Mouse (Mus musculus): Measurements from ENCODE around the gene Rps6ka4. TPM values are rescaled to one million over a fixed set of nuclear protein-coding genes. Genes with fewer than 3 reads are reported as not detected.

The Rps6ka4 gene
- polyA plus RNA-seq, 1 experiment from 2014 or later, result 22.3 TPM

DNA sequence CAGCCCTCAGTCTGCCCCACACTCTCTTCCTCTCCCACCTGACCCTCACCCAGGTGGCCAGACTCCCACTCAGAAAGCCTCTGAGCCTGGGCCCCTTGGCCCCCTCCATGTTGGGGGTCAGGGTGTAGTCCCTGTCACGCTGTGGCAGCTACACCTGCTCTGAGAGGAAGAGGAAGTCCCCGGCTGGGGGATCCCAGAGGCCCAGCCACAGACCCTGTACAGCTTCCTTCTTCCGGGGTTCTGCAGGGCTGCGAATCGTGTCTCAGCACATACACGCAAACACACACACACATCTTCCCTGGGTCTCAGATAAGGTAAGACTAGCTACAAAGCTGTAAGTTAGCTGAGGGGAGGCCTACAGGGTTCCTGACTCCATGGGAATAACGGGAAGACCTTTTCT is 17.6 kb upstream of the Rps6ka4 start, which contains the start of gene Ccdc88b:
Gene Ccdc88b (minus strand): TSS at position 181 of the 400 bp plus-strand sequence.
- Histone ChIP-seq H3K9ac (no peak within 1 kb of the TSS), H3K36me3 (no peaks in the 10 kb centered on the region), H3K4me3 (replicated peaks) (no peak within 1 kb of the TSS), H3K4me2 (no peak within 1 kb of the TSS), H3K27ac (no peak within 1 kb of the TSS), H3K4me1 (peaks cover 34% of the 10 kb centered on the region), H3K9me3 (replicated peaks) (no peaks in the 10 kb centered on the region), H3K27me3 (peaks cover 26% of the 10 kb centered on the region)
- ATAC-seq (replicated peaks; ENCODE audit: low FRiP score), result no peak
- 70% methylated on average over 7 of the region's 7 CpGs for WGBS

DNA sequence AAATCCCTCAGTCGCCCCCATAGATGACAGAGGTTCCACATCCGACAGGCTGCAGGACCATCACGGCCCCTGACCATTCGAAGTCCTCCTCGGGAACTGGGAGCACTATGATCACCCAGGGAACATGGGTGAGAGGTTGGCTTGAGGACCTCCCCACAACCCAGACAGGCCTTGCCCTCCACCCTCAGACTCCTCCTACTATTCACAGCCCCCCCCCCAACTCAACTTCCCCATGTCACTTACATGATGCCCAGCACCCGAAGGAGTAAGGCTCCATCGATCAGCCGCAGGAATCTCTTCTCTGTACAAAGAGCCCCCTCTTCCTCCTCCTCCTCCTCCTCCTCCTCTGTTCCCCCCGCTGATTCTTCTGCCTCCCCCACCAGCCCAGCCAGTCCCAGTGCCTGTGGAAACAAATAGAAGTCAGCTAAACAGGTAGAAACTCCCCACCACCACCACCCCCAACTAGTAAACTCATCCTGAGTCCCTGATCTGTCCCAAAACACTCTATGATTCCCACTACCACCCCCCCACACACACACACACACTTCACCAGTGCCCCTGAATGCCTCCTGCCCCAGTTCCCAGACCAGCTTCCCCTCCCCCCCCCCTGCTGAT is 17.1 kb upstream of the Rps6ka4 start:
- H3K4me1 ChIP-seq, result peaks cover 34% of the 10 kb centered on the region
- no peak overlapping the region for H3K4me2 ChIP-seq
- H3K36me3 ChIP-seq, result no peaks in the 10 kb centered on the region
- no peak overlapping the region for H3K9ac ChIP-seq
- H3K4me3 ChIP-seq (replicated peaks), result no peak overlapping the region
- no peak for ATAC-seq (replicated peaks; ENCODE audit: low FRiP score)
- H3K9me3 ChIP-seq (replicated peaks), result no peaks in the 10 kb centered on the region
- H3K27me3 ChIP-seq, result peaks cover 31% of the 10 kb centered on the region
- no peak overlapping the region for H3K27ac ChIP-seq
- whole genome bisulfite sequencing, result 71% methylated on average over 9 of the region's 9 CpGs

DNA sequence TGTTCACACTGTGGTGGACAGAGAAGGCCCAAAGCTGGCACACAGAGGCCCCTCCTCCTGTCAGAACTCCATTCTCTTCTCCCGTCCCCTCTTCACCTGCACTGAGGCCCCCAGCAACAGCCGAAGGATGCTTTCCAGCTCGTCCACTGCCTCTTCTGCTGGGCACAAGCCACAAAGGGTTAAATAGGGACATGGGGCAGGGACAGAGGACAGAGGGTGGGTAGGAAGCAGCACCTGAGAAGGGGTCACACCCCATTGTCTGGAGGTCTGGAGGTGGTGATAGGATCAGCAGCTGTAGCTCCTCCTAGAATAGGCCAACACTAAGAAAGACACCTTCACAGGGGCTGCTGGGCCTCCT is 16.5 kb upstream of the Rps6ka4 start:
- no peak overlapping the region for H3K27ac ChIP-seq
- 59% methylated on average over 3 of the region's 3 CpGs for WGBS
- no peak overlapping the region for H3K9ac ChIP-seq
- no peak overlapping the region for H3K4me3 ChIP-seq (replicated peaks)
- peaks cover 31% of the 10 kb centered on the region for H3K27me3 ChIP-seq
- no peaks in the 10 kb centered on the region for H3K9me3 ChIP-seq (replicated peaks)
- no peak for ATAC-seq (replicated peaks; ENCODE audit: low FRiP score)
- no peaks in the 10 kb centered on the region for H3K36me3 ChIP-seq
- peaks cover 34% of the 10 kb centered on the region for H3K4me1 ChIP-seq
- no peak overlapping the region for H3K4me2 ChIP-seq

DNA sequence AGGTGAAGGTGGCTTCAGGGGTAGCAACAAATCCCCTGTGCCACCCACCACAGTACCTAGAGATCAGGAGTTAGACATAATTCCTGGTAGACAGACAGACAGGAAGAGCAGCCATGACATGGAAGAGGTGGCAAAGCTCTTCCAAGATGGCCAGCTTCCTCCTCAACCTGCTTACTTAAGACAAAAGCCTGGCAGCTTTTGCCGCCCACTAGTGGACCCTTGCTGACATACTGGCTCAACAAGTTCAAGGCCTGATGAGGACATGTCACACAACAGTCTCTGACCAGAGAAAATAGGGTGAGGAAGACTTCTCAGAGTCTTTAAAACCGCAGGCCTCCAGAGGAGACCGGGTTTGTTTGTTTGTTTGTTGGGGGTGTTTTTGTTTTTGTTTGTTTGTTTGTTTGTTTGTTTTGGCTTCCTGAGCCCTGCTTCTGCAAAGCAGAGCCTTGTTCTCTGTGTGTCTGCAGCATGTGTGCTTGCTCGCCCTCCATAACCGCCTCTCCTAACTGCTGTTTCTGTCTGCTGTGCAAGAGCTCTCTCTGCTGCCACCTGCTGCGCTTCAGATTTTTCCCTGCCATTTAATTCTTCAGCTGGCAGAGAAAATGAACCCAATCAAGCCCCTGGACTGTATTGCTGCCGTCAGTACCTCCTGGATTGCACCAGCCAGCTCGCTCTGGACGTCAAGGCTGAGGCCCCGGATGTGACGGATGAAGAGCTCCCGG is 16.0 kb upstream of the Rps6ka4 start:
- Histone ChIP-seq H3K36me3 (no peaks in the 10 kb centered on the region), H3K4me2 (no peak overlapping the region), H3K4me3 (replicated peaks) (no peak overlapping the region), H3K27me3 (peaks cover 33% of the 10 kb centered on the region), H3K27ac (no peak overlapping the region), H3K9ac (no peak overlapping the region), H3K9me3 (replicated peaks) (no peaks in the 10 kb centered on the region), H3K4me1 (peaks cover 34% of the 10 kb centered on the region)
- WGBS, result 48% methylated on average over 12 of the region's 12 CpGs
- ATAC-seq (replicated peaks; ENCODE audit: low FRiP score), result no peak

DNA sequence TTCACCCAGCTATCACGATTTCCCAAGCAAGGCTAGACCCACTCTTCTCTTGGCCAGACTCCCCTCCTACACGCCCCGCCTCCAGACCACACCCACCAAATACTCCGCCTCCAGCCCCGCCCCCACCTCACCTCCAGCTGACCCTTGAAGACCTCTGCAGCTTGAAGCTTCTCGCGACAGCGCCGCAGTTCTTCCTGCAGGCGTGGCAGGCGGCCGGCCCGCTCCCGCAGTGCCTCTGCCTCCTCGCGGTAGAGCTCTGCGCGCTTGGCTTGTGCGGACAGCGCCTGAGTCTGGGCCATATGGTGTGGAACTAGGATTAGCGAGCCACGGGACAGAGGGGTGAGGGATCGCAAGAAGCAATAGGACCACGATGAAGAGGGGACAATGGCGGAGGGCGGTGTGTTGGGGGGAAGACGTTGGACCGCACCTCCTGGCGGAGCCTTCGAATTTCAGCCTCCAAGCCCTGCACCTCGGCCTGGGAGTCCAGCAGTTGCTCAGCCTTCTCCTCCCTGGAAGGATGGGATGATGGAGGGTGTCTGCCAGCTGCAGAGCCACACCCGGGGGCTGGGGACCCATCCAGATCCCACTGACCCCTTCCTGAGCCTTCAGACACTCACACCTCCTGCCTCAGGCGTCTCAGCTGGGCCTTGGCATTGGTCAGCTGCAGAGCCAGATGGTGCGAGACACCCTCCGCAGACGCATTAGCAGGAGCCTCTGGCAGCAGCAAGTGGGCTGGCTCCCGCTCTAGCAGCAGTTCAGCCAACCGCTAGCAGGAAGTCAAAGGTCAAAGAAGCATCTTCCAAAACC is 15.0 kb upstream of the Rps6ka4 start:
- no peak overlapping the region for H3K9ac ChIP-seq
- ATAC-seq (replicated peaks; ENCODE audit: low FRiP score), result peak; percentile 61; the same call in 1 of the 2 replicates
- H3K4me1 ChIP-seq, result peaks cover 34% of the 10 kb centered on the region
- H3K36me3 ChIP-seq, result no peaks in the 10 kb centered on the region
- peak overlapping the region; percentile 31 for H3K4me3 ChIP-seq (replicated peaks)
- 0 out of 2 replicates have a peak overlapping the region, but pooled peaks have one; percentile 6 for H3K27ac ChIP-seq
- WGBS, result 7% methylated on average over 38 of the region's 38 CpGs
- no peaks in the 10 kb centered on the region for H3K9me3 ChIP-seq (replicated peaks)
- peaks cover 38% of the 10 kb centered on the region for H3K27me3 ChIP-seq
- H3K4me2 ChIP-seq, result peak overlapping the region; percentile 59

DNA sequence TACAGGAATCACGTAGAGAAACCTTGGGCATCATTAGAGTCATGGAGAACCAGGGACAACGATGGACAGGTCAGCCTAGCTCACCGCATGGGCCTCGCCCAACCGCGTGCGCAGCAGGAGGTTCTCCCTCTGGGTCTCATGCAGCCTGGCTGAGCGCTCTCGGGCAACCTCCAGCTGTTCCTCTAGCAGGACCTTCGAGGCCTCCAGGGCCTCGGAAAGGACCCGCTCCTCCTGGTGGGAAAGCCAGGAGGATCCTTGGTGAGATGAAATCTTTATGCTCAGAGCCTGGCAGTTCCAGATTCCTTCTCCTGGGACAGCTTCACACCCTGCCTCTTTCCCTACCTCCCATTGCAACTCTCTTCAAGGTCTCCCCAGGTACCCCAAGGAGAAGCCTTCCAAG is 14.2 kb upstream of the Rps6ka4 start:
- Histone ChIP-seq H3K9ac (no peak overlapping the region), H3K4me1 (peaks cover 34% of the 10 kb centered on the region), H3K27me3 (peaks cover 46% of the 10 kb centered on the region), H3K4me3 (replicated peaks) (no peak overlapping the region), H3K9me3 (replicated peaks) (no peaks in the 10 kb centered on the region), H3K27ac (no peak overlapping the region), H3K36me3 (no peaks in the 10 kb centered on the region), H3K4me2 (peak overlapping the region; percentile 59)
- ATAC-seq (replicated peaks; ENCODE audit: low FRiP score), result no peak
- 89% methylated on average over 12 of the region's 12 CpGs for WGBS

DNA sequence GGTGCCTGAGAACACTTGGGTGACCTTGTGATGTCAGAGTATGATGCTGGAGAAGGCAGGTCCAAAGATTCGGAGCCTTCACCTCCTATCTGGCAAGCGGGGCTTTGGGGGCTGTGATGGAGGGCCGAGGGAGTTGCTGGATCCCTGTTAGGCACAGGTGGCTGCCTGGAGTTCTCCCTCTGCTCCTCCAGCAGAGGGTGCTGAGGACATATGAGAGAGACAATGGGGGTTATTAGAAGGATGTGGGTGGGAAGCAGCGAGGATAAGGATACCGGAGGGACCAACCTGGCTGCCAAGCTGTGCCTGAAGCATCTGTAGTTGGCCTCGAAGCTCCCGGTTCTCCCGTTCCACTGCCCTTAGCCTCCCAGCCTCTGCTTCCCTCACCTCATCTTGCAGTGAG is 13.5 kb upstream of the Rps6ka4 start:
- H3K36me3 ChIP-seq, result no peaks in the 10 kb centered on the region
- peaks cover 54% of the 10 kb centered on the region for H3K27me3 ChIP-seq
- H3K4me1 ChIP-seq, result peaks cover 34% of the 10 kb centered on the region
- H3K27ac ChIP-seq, result no peak overlapping the region
- no peak overlapping the region for H3K4me2 ChIP-seq
- H3K9ac ChIP-seq, result no peak overlapping the region
- ATAC-seq (replicated peaks; ENCODE audit: low FRiP score), result no peak
- H3K4me3 ChIP-seq (replicated peaks), result no peak overlapping the region
- H3K9me3 ChIP-seq (replicated peaks), result no peaks in the 10 kb centered on the region
- 77% methylated on average over 8 of the region's 8 CpGs for WGBS

DNA sequence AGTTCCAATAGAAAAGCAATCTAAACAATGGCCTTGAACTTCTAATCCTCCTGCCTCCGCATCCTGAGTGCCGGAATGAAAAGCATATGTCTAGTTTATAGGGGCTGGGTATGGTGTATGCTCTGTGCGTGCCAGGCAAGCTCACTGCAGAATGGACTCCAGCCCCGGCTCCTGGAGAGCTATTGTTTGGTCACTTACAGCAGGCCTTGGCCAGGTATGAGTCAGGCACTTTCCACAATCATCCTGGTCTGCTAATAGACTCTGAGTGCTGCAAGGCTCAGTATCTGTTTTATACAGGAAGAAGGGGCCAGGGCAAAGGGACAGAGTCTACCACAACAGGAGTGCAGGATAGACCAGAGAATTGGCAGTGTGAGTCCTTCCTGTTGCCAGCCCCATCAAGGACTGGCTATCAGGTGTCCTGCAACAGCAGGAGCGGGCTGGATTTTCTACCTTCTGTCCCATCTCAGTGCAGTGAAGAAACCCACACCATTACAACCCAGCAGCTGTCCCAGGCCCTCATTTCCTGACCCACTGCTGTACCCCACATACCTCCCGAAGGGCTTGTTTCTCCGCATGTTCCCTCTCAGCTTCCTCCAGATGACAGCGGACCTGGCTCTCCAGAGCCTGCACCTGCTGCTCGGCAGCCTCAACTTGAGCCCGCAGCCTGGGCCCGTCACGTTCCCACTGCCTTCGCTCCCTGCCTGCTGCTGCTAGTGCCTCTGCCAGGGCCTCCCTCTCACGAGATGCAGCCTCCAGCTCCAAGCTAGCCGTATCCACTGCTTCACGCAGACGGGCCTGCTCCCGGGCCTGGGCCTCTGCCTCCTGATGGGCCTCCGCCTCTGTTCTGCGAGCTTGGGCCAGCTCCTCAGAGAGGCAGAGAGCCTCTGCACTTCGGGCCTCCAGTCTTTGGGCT is 12.2 kb upstream of the Rps6ka4 start:
- peaks cover 66% of the 10 kb centered on the region for H3K27me3 ChIP-seq
- peaks cover 41% of the 10 kb centered on the region for H3K4me1 ChIP-seq
- no peak overlapping the region for H3K4me3 ChIP-seq (replicated peaks)
- no peak overlapping the region for H3K9ac ChIP-seq
- no peaks in the 10 kb centered on the region for H3K9me3 ChIP-seq (replicated peaks)
- H3K27ac ChIP-seq, result no peak overlapping the region
- no peak overlapping the region for H3K4me2 ChIP-seq
- no peak for ATAC-seq (replicated peaks; ENCODE audit: low FRiP score)
- 83% methylated on average over 21 of the region's 21 CpGs for WGBS
- no peaks in the 10 kb centered on the region for H3K36me3 ChIP-seq

DNA sequence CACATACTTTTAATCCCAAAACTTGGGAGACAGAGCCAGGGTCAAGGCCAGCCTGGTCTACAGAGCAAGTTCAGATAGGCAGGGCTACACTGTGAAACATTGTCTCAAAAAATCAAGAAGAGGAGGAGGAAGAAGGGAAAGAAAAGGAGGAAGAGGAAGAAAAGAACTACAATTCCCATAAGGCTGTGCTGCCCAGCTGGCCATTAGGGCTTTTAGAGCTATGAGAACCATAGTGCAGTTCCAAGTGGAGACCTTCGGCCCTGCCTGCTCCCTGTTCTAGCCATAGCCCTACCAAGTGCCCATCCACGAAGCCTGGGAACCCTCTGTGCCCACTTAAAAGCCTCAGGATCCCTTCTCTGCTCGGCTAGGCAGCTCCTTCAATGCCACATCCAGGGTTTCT is 11.1 kb upstream of the Rps6ka4 start:
- peaks cover 33% of the 10 kb centered on the region for H3K4me1 ChIP-seq
- no peaks in the 10 kb centered on the region for H3K9me3 ChIP-seq (replicated peaks)
- WGBS, result 87% methylated on average over 3 of the region's 3 CpGs

DNA sequence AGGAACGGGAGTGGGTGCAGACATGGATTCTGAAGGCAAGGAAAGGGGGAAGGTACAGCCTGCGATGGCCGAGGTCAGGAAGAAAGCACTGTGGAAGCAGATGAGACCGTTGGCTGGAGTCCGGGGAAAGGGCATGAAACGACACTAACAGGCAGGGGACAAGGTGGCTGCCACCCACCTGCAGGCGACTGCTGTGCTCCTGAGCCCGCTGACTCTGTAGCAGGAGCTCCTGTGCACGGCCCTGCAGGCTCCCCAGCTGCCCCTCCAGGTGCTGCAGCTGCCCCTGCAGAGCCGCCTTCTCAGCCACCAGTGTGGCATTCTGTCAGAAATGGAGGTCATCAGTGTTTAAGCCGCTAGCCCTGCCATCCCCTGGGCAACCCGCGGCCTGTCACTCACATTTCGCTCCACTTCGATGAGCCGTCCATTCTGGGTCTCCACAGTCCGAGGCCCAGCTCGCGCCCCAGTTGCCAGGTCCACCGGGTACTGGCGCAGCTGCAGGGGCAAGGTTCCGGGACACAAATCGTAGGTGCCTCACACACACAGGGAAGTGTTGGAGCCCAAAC is 9.2 kb upstream of the Rps6ka4 start:
- H3K36me3 ChIP-seq, result no peaks in the 10 kb centered on the region
- H3K27ac ChIP-seq, result no peak overlapping the region
- 74% methylated on average over 23 of the region's 23 CpGs for WGBS
- H3K4me2 ChIP-seq, result no peak overlapping the region
- H3K9me3 ChIP-seq (replicated peaks), result no peaks in the 10 kb centered on the region
- H3K4me1 ChIP-seq, result peaks cover 14% of the 10 kb centered on the region
- H3K27me3 ChIP-seq, result peaks cover 86% of the 10 kb centered on the region
- no peak overlapping the region for H3K9ac ChIP-seq
- H3K4me3 ChIP-seq (replicated peaks), result no peak overlapping the region
- no peak for ATAC-seq (replicated peaks; ENCODE audit: low FRiP score)

More for the DNA sequence above, 11.1 kb upstream of the Rps6ka4 start:
- no peak for ATAC-seq (replicated peaks; ENCODE audit: low FRiP score)
- H3K27ac ChIP-seq, result no peak overlapping the region
- H3K9ac ChIP-seq, result no peak overlapping the region
- peaks cover 78% of the 10 kb centered on the region for H3K27me3 ChIP-seq
- no peak overlapping the region for H3K4me2 ChIP-seq
- no peak overlapping the region for H3K4me3 ChIP-seq (replicated peaks)
- H3K36me3 ChIP-seq, result no peaks in the 10 kb centered on the region

DNA sequence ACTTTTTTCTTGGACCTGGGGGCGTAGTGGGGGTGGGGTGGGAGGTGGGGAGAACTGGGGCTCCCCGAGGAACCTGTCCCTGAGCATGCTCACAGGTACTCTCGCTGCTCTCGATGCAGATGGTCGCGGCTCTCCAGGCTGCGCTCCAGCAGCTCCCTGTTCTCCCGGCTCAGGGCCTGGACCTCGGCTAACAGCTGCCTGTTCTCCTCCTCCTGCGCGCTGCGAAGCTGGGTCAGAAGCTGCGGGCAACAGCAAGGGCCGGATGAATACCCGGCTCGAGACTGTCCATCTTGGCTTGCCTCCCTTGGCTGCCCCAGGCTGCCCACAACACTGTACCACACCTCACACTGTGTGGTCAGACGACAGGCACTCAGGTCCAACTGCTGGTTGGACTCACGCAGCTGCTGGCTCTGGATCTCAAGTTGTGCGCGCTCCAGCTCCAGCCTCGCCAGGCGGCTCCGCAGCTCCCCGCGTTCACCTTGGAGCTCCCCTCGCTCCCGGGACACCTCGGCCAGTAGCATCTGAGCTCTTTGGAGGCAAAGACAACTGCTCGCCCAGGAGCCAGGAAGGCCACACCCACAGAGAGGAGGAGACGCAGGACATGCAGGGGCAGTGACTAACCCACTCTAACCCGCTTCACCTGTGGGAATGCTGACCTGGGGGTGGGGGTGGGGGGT is 7.5 kb upstream of the Rps6ka4 start:
- H3K9me3 ChIP-seq (replicated peaks), result no peaks in the 10 kb centered on the region
- peak; percentile 45 for ATAC-seq (replicated peaks; ENCODE audit: low FRiP score)
- no peak overlapping the region for H3K9ac ChIP-seq
- no peaks in the 10 kb centered on the region for H3K36me3 ChIP-seq
- H3K27ac ChIP-seq, result no peak overlapping the region
- WGBS, result 10% methylated on average over 31 of the region's 31 CpGs
- peak overlapping the region; percentile 60 for H3K4me2 ChIP-seq
- H3K4me1 ChIP-seq, result peaks cover 13% of the 10 kb centered on the region
- H3K4me3 ChIP-seq (replicated peaks), result peak overlapping the region; percentile 31
- peaks cover 83% of the 10 kb centered on the region for H3K27me3 ChIP-seq
